Mouse (Mus musculus) ovary, postnatal 36 days (tissue): Measurements from ENCODE around the gene Ilkap.
A peak's percentile ranks its signal among the peaks of the same experiment; 100 is the strongest.

Experiments used
- DNase-seq: peaks from one replicate; pipeline ENCODE4 v3.0.0; 2022; ENCODE audit warnings: low spot score, mixed read lengths

Gene Ilkap

DNA sequence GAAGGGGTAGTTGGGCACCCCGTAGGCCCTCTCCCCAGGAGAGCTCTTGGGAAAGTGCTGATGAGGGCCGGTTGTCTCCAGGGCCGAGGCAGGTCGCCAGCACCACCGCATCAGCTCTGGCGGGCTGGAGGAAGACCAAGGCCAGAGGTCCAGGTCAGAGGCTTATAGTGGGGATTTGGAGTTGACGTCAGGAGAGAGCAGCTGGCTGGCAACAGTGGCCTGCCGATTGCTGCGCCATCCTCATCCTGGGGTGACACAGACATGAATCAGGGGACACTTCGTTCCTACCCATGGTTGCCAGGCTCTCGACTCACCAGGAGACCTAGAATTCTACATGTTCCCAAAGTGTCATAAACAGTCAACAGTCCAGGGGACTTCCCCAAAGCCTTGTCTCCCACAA is 42.5 kb downstream of the Ilkap start:
- DNase-seq, result no peak

DNA sequence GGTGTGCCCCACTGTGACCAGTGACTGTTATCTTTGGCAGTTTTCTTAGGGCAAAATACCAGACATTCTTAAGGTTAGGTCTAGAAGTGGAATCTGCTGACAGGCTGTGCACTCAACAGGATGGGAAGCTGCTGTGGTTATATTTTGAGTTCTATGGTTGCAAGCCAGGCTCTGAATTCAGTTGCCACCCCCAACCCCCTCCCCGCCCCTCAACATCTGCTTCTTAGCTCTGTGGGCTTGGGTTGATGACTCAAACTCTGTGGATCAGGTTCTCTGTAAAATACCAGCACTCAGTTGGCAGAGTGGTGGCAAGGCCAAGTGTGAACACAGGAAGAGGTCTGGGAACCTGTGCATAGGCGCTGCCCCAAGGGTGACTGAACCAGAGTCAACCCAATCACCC is 46.3 kb downstream of the Ilkap start:
- DNase-seq, result no peak

- DNase-seq, result no peak
These were observed 47.4 kb downstream of the Ilkap start for GRCm38 (mm10) chr1:91351249-91351648.

DNA sequence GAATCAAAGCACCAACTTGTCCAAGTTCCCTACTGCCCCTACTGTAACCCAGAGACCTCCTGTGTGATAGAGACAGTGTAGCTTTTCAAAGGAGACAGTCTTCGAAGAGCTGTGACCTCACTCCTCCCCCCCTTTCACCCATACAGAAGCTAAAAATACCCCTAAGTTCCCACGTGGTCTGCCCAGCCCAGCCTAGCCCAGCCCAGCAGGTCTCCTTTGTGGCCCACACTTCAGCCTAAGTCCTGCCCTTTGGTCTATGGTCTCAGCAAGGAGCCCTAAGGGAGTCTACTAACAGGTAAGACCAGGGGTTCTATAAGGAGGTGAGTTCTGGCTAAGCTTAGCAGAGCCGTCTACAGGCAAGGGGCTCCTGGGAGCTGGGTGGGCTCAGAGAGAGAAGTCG is 47.8 kb downstream of the Ilkap start, which contains the start of gene Klhl30:
Gene Klhl30 (plus strand): TSS at position 176 of the 400 bp plus-strand sequence.
- no peak for DNase-seq

DNA sequence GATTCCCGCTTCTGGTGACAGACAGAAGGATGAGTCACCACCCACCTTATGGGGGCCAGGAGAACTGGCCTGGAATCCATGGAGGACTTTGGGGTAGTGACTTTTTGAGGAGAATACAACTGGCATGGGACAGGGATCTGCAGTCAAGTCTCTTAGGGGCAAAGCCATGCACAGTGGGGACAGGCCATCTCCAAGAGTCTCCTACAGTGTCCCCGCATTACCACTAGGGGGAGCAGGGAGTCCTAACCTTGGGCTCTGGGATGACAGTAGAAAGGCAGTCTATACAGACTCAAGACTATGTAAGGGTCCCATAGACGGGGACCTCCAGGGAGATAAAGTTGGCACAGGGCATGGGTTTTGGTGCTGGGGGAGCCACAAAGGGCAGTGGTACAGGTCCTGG is 51.7 kb downstream of the Ilkap start:
- DNase-seq, result peak; percentile 50

GRCm38 (mm10) chr1:91344921-91345685 is 53.5 kb downstream of the Ilkap start:
- DNase-seq, result no peak

- DNase-seq, result no peak
These were observed 54.6 kb downstream of the Ilkap start for GRCm38 (mm10) chr1:91344001-91344400.

- DNase-seq, result no peak
These were observed 61.3 kb downstream of the Ilkap start for GRCm38 (mm10) chr1:91337355-91337754.

DNA sequence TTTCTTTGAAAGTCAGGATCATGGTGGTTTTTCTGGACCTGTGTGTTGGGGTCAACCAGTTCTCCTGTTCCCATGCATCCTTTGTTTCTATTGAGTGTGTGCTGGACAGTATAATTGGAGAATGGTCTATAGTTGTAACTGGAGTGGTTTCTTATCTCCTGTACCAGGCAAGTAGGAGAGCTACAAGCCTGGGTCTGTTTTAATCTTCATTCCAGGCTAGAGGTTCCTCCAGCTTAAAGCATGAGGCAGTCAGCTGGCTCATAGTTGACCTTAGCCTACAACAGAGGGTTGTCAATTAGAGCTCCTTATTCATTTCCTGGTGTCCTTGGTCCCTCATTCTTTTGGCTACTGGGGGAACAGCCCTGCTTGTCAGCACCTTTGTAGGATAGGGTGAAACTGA is 65.0 kb downstream of the Ilkap start:
- DNase-seq, result no peak

- DNase-seq, result no peak
These were observed 66.5 kb downstream of the Ilkap start for GRCm38 (mm10) chr1:91332102-91332501.

DNA sequence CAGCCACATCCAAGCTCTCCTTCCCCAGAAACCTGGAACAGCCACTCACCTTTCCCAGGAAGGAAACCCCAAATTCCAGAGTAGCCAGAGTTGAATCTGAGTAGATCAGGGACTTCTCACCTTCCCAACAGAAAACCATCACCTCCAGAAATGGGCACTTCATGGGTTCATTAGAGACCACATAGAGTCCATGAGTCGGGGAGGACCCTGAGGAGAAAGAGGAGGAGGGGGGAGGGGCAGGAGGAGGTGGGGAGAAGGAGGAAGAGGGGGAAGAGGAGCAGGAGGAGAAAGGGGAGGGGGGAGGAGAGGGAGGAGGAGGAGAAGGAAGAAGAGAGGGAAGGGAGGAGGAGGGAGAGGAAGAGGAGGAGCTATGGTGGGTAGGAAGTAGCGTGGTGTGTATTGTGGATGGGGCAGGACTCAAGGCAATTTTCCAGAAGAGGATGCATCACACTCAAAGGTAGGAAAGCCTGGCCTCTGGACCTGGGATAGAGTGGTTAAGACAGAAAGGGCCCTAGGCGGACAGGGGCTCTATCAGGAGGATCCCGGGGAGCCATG is 73.0 kb downstream of the Ilkap start:
- no peak for DNase-seq

DNA sequence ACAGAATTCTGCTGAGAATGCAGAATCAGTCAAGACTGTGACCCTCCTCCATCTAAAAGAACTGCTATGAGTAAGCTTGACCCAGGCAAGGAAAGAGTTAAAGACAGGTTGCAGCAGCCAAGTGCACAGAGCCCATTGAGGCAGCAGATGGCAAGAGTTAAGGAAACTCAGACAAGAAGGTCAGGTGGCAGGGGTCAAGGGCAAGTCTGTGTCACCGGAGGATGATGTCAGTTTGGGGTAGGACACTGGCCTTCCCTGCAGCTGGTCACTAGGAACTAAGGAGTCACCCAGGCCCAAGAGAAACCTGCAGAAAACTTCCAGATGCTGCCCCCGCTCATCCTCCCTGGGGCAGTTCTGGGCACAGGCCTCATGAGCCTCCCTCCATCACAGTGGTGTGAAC is 74.0 kb downstream of the Ilkap start:
- no peak for DNase-seq
